ENCODE assay signal across 28 mouse cellular contexts in genomic region chr5:21394562-21394961, GRCm38 (mm10). TPM values are rescaled to one million over a fixed set of nuclear protein-coding genes. Genes with fewer than 3 reads are reported as not detected.
DNase-seq lines count a peak whose midpoint lies in the region; ATAC-seq and TF ChIP-seq lines count a peak whose summit lies in the region.
"Had no signal": no experiment of that assay in that cellular context is flagged by ENCODE, and none has a peak within 500 bp of the region (broad histone marks: within the 10 kb centered on the region; RNA-seq: fewer than 3 reads in every experiment).

No protein-coding gene starts in this region.

- H3K4me1 ChIP-seq in heart, embryonic 12.5 days (replicated peaks) = peaks cover 29% of the 10 kb centered on the region
- H3K4me1 ChIP-seq in heart, embryonic 16.5 days (ENCODE audit: control insufficient read depth, insufficient read depth, low read length) = peaks cover 23% of the 10 kb centered on the region
- peaks cover 11% of the 10 kb centered on the region; the same call in 1 of the 2 replicates for H3K4me1 ChIP-seq in lung, embryonic 14.5 days (ENCODE audit: insufficient read depth)
- H3K4me1 ChIP-seq: embryonic facial prominence, embryonic 13.5 days; forebrain, embryonic 15.5 days had no signal

- peak overlapping the region; percentile 24; the same call in 1 of the 2 replicates for H3K27ac ChIP-seq in heart, embryonic 12.5 days (ENCODE audit: poor library complexity, severe bottlenecking)
- peak overlapping the region; percentile 46; the same call in 1 of the 2 replicates for H3K27ac ChIP-seq in heart, embryonic 16.5 days (ENCODE audit: low read length)
- peak overlapping the region; percentile 24; the same call in 1 of the 2 replicates for H3K27ac ChIP-seq in lung, embryonic 14.5 days (ENCODE audit: low read depth)
- H3K27ac ChIP-seq: embryonic facial prominence, embryonic 10.5 days; embryonic facial prominence, embryonic 13.5 days; forebrain, embryonic 12.5 days; forebrain, embryonic 15.5 days; hindbrain, embryonic 10.5 days; hindbrain, embryonic 13.5 days; intestine, embryonic 15.5 days had no signal

- 0 out of 2 replicates have a peak, but pooled peaks cover 2% of the 10 kb centered on the region for H3K9me3 ChIP-seq in heart, embryonic 12.5 days (replicated peaks)
- H3K9me3 ChIP-seq in heart, embryonic 16.5 days (replicated peaks; ENCODE audit: control insufficient read depth, low read length) = no peaks in the 10 kb centered on the region
- no peaks in the 10 kb centered on the region for H3K9me3 ChIP-seq in lung, embryonic 14.5 days (ENCODE audit: low read depth, low read length)
- H3K9me3 ChIP-seq: embryonic facial prominence, embryonic 10.5 days; embryonic facial prominence, embryonic 13.5 days; forebrain, embryonic 12.5 days; forebrain, embryonic 15.5 days; hindbrain, embryonic 10.5 days; hindbrain, embryonic 13.5 days; intestine, embryonic 15.5 days had no signal

- no peak for TF ChIP-seq CTCF in lung, embryonic 14.5 days (IDR thresholded peaks at IDR 0.05; ENCODE audit: low read depth)

- no peak for DNase-seq in heart, adult 8-10 months (ENCODE audit: low spot score)
- no peak for DNase-seq in heart, postnatal 36 days
- no peak for DNase-seq in lung, embryonic 14.5 days
- DNase-seq in lung, postnatal 25 days (ENCODE audit: low spot score) = no peak
- DNase-seq: adrenal gland, adult 8-10 months; adrenal gland, postnatal 25 days; cerebellum, adult 11-12 months; cerebellum, adult 8-10 months; cerebellum, postnatal 10 days; cerebellum, postnatal 36 days; embryo, embryonic 11 days; gastrocnemius, postnatal 36 days; kidney, adult 11 months; kidney, adult 8-10 months had no signal

- intact Hi-C loops in heart, postnatal 36 days (cut with DNase I) = no loop called here

- H3K36me3 ChIP-seq in heart, embryonic 12.5 days = no peaks in the 10 kb centered on the region
- no peaks in the 10 kb centered on the region for H3K36me3 ChIP-seq in heart, embryonic 16.5 days (ENCODE audit: control insufficient read depth, insufficient read depth)
- no peaks in the 10 kb centered on the region for H3K36me3 ChIP-seq in lung, embryonic 14.5 days (ENCODE audit: insufficient read depth)
- H3K36me3 ChIP-seq: embryonic facial prominence, embryonic 10.5 days; embryonic facial prominence, embryonic 13.5 days; forebrain, embryonic 12.5 days; forebrain, embryonic 15.5 days; hindbrain, embryonic 10.5 days; hindbrain, embryonic 13.5 days; intestine, embryonic 15.5 days had no signal

- ATAC-seq in heart, embryonic 12.5 days (ENCODE audit: insufficient number of reproducible peaks, low FRiP score) = no peak
- no peak for ATAC-seq in heart, embryonic 16.5 days (replicated peaks; ENCODE audit: extremely low read depth, insufficient read depth, low FRiP score)
- no peak for ATAC-seq in lung, embryonic 14.5 days (ENCODE audit: insufficient read depth)
- ATAC-seq: activated CD4-positive, CD25-positive, alpha-beta regulatory T cell, adult 4 months; CD4-positive, CD25-positive, alpha-beta regulatory T cell, adult 4 months; forebrain, embryonic 15.5 days; hindbrain, embryonic 16.5 days; intestine, embryonic 15.5 days had no signal

- no peak overlapping the region for H3K9ac ChIP-seq in heart, embryonic 12.5 days
- H3K9ac ChIP-seq in heart, embryonic 16.5 days (ENCODE audit: low read length) = no peak overlapping the region
- no peak overlapping the region for H3K9ac ChIP-seq in lung, embryonic 14.5 days
- H3K9ac ChIP-seq: embryonic facial prominence, embryonic 13.5 days; forebrain, embryonic 12.5 days; forebrain, embryonic 15.5 days; hindbrain, embryonic 13.5 days; intestine, embryonic 15.5 days had no signal

- H3K4me2 ChIP-seq in heart, embryonic 12.5 days = no peak overlapping the region
- H3K4me2 ChIP-seq in heart, embryonic 16.5 days (ENCODE audit: low read depth, low read length) = no peak overlapping the region
- no peak overlapping the region for H3K4me2 ChIP-seq in lung, embryonic 14.5 days
- H3K4me2 ChIP-seq: embryonic facial prominence, embryonic 13.5 days; forebrain, embryonic 12.5 days; forebrain, embryonic 15.5 days; hindbrain, embryonic 13.5 days; intestine, embryonic 15.5 days had no signal

- no peaks in the 10 kb centered on the region for H3K27me3 ChIP-seq in heart, embryonic 12.5 days (replicated peaks)
- no peaks in the 10 kb centered on the region for H3K27me3 ChIP-seq in heart, embryonic 16.5 days (ENCODE audit: control insufficient read depth, insufficient read depth, low read length)
- no peaks in the 10 kb centered on the region for H3K27me3 ChIP-seq in lung, embryonic 14.5 days (ENCODE audit: insufficient read depth, low read length)
- H3K27me3 ChIP-seq: embryonic facial prominence, embryonic 13.5 days; forebrain, embryonic 12.5 days; forebrain, embryonic 15.5 days; hindbrain, embryonic 13.5 days; intestine, embryonic 15.5 days had no signal

- 78% methylated on average over 2 of the region's 2 CpGs for WGBS in heart, embryonic 12.5 days
- 82% methylated on average over 2 of the region's 2 CpGs for WGBS in heart, embryonic 16.5 days
- WGBS in lung, embryonic 14.5 days = 84% methylated on average over 2 of the region's 2 CpGs

- H3K4me3 ChIP-seq in heart, embryonic 12.5 days = no peak overlapping the region
- H3K4me3 ChIP-seq in heart, embryonic 16.5 days (ENCODE audit: low read length) = no peak overlapping the region
- H3K4me3 ChIP-seq in lung, embryonic 14.5 days (ENCODE audit: low read depth, low read length) = no peak overlapping the region
- H3K4me3 ChIP-seq: embryonic facial prominence, embryonic 10.5 days; embryonic facial prominence, embryonic 13.5 days; erythroblast, embryonic 14.5 days; forebrain, embryonic 12.5 days; forebrain, embryonic 15.5 days; hindbrain, embryonic 10.5 days; hindbrain, embryonic 13.5 days; intestine, embryonic 15.5 days had no signal

RNA-seq across cellular contexts. Expression of gene Fgl2, which starts 22.1 kb away (rescaled TPM):
- 34.2 and 35.3 TPM in 2 replicates for polyA plus RNA-seq in heart, embryonic 12.5 days (2016; fragmentation: Nextera tagmentation; extraction: Ambion mirVana)
- total RNA-seq in heart, adult 8-10 months (2022) = 10 to 100 TPM; 12.4 to 23.7 (median 18.0) TPM
- polyA plus RNA-seq in heart, embryonic 16.5 days (2015; fragmentation: Nextera tagmentation; extraction: Ambion mirVana) = 32.4 and 40.2 TPM in 2 replicates
- total RNA-seq in heart, postnatal 36 days (2021) = 10 to 100 TPM; 30.7 to 34.7 TPM
- 1.6 and 2.1 TPM in 2 replicates for polyA plus RNA-seq in lung, embryonic 14.5 days (2014; fragmentation: Nextera tagmentation; extraction: Ambion mirVana)
- polyA plus RNA-seq: erythroblast, embryonic 14.5 days had no signal

RNA-seq across cellular contexts. Expression of gene Ccdc146, which starts 29.9 kb away (rescaled TPM):
- polyA plus RNA-seq in heart, embryonic 12.5 days (2016; fragmentation: Nextera tagmentation; extraction: Ambion mirVana) = 1.3 and 2.1 TPM in 2 replicates
- total RNA-seq in heart, adult 8-10 months (2022) = 1 to 10 TPM; 2.6 to 6.0 (median 4.1) TPM
- polyA plus RNA-seq in heart, embryonic 16.5 days (2015; fragmentation: Nextera tagmentation; extraction: Ambion mirVana) = 3.1 and 3.3 TPM in 2 replicates
- 1 to 10 TPM; 2.1 to 3.4 TPM for total RNA-seq in heart, postnatal 36 days (2021)
- 0.09 and 0.18 TPM in 2 replicates for polyA plus RNA-seq in lung, embryonic 14.5 days (2014; fragmentation: Nextera tagmentation; extraction: Ambion mirVana)
- polyA plus RNA-seq: C2C12; embryonic facial prominence, embryonic 10.5 days; embryonic facial prominence, embryonic 13.5 days; erythroblast, embryonic 14.5 days had no signal

RNA-seq across cellular contexts. Expression of gene Fam185a, which starts 30.2 kb away (rescaled TPM):
- 9.4 and 10.1 TPM in 2 replicates for polyA plus RNA-seq in heart, embryonic 12.5 days (2016; fragmentation: Nextera tagmentation; extraction: Ambion mirVana)
- total RNA-seq in heart, adult 8-10 months (2022) = 10 to 100 TPM; 20.9 to 23.3 (median 22.5) TPM
- 9.1 and 9.5 TPM in 2 replicates for polyA plus RNA-seq in heart, embryonic 16.5 days (2015; fragmentation: Nextera tagmentation; extraction: Ambion mirVana)
- 10 to 100 TPM; 18.9 to 19.0 TPM for total RNA-seq in heart, postnatal 36 days (2021)
- polyA plus RNA-seq in lung, embryonic 14.5 days (2014; fragmentation: Nextera tagmentation; extraction: Ambion mirVana) = 5.7 and 5.9 TPM in 2 replicates
- polyA plus RNA-seq: erythroblast, embryonic 14.5 days had no signal

Comparison
In these comparisons a context has a peak if more than half of its experiments do, and no peak if none do; other contexts are left out.
1. RNA of gene Fgl2, which starts 22.1 kb away (polyA plus RNA-seq): 32.4 to 40.2 TPM in heart, embryonic 16.5 days and 34.2 to 35.3 TPM in heart, embryonic 12.5 days; 1.6 to 2.1 TPM in lung, embryonic 14.5 days; every median in the first group is over 10 times any median in the second.
2. Peak in every context shown above with its lines, with median percentiles within 50 percentile points of each other: H3K27ac ChIP-seq.